Mouse (Mus musculus) embryonic facial prominence, embryonic 13.5 days (tissue): Measurements from ENCODE around the gene Nyap1. TPM values are rescaled to one million over a fixed set of nuclear protein-coding genes. Genes with fewer than 3 reads are reported as not detected.
"Not testable (repeated sequence)": the region's sequence is repeated elsewhere in the genome, so short reads cannot be mapped to it uniquely, and the experiment has no call there.

Source experiments
- ATAC-seq: fragments of 200-750 bp; cut with Nextera tagmentation; 2 replicates; pipeline ENCODE4 v1.8.0; 2017; ENCODE audit warnings: low read depth; ENCODE audit not compliant: insufficient number of reproducible peaks, insufficient read depth, low FRiP score, low TSS enrichment
- H3K27ac ChIP-seq: fragments of 300-500 bp; sonication (generic); 2 replicates; pipeline ENCODE4 v1.5.1; 2015; ENCODE audit warnings: moderate library complexity, mild to moderate bottlenecking, inconsistent platforms
- H3K27me3 ChIP-seq: fragments of 300-500 bp; sonication (generic); 2 replicates; pipeline ENCODE4 v1.6.1; 2015; ENCODE audit warnings: mild to moderate bottlenecking, inconsistent platforms
- H3K36me3 ChIP-seq: fragments of 300-500 bp; sonication (generic); 2 replicates; pipeline ENCODE4 v1.6.1; 2015; ENCODE audit warnings: mild to moderate bottlenecking, inconsistent platforms
- H3K4me1 ChIP-seq: fragments of 300-500 bp; sonication (generic); 2 replicates; pipeline ENCODE4 v1.6.1; 2015; ENCODE audit warnings: inconsistent platforms
- H3K4me2 ChIP-seq: fragments of 300-500 bp; sonication (generic); 2 replicates; pipeline ENCODE4 v1.6.1; 2015; ENCODE audit warnings: moderate library complexity, mild to moderate bottlenecking, inconsistent platforms
- H3K4me3 ChIP-seq: fragments of 300-500 bp; sonication (generic); 2 replicates; pipeline ENCODE4 v1.5.1; 2015; ENCODE audit warnings: mild to moderate bottlenecking, inconsistent platforms
- H3K9ac ChIP-seq: fragments of 300-500 bp; sonication (generic); 2 replicates; pipeline ENCODE4 v1.6.1; 2015; ENCODE audit warnings: mild to moderate bottlenecking, inconsistent platforms
- H3K9me3 ChIP-seq: fragments of 300-500 bp; sonication (generic); 2 replicates; pipeline ENCODE4 v1.6.1; 2016; ENCODE audit warnings: inconsistent platforms
- WGBS: fragments of 180-500 bp; shearing (Covaris S2); methylation state at CpG from one replicate; pipeline ENCODE4 v1.1.7; 2015; ENCODE audit warnings: mixed read lengths; 5-methylcytosine and 5-hydroxymethylcytosine counted together
- polyA plus RNA-seq: library from polyadenylated mRNA; unstranded; fragments of >200 nt; fragmentation: Nextera tagmentation; extraction: Ambion mirVana; gene quantifications from 2 replicates; pipeline ENCODE4 v1.2.1, GENCODE M21; 2015

The Nyap1 gene
- polyA plus RNA-seq, 1 experiment from 2014 or later = 3.5 TPM

GRCm38 (mm10) chr5:137739471-137739870, 1.9 kb downstream of the Nyap1 start:
- Histone ChIP-seq H3K27me3 (no peaks in the 10 kb centered on the region), H3K4me1 (peaks cover 44% of the 10 kb centered on the region), H3K36me3 (peaks cover 37% of the 10 kb centered on the region), H3K9me3 (no peaks in the 10 kb centered on the region), H3K4me2 (peak overlapping the region; percentile 92), H3K27ac (peak overlapping the region; percentile 68), H3K4me3 (peak overlapping the region; percentile 66), H3K9ac (peak overlapping the region; percentile 80)
- WGBS = 56% methylated on average over 9 of the region's 9 CpGs
- no peak for ATAC-seq

DNA sequence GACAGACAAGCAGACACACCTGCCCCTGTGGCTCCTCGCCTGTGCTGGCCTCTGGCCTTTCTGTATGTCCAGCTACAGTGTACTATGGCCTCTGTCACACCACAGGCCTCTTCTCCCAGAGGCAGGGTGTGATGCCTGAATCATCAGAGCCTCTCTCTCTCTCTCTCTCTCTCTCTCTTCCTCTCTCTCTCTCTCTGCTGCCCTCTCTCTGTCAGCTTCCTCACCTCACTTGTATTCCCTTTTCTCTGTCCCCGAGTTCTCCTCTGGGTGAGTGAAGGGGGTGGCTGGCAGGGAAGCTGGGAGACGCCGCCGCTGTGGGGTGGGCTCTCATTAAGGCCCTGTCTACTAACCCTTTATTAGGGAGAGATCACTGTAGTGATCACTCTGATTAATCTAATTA, 2.9 kb downstream of the Nyap1 start:
- H3K4me1 ChIP-seq = peaks cover 52% of the 10 kb centered on the region
- H3K9ac ChIP-seq = peak overlapping the region; percentile 32; the same call in 1 of the 2 replicates
- no peak overlapping the region for H3K27ac ChIP-seq
- H3K4me2 ChIP-seq = 0 out of 2 replicates have a peak overlapping the region, but pooled peaks have one; percentile 92
- H3K4me3 ChIP-seq = 0 out of 2 replicates have a peak overlapping the region, but pooled peaks have one; percentile 66
- H3K36me3 ChIP-seq = peaks cover 47% of the 10 kb centered on the region
- H3K27me3 ChIP-seq = no peaks in the 10 kb centered on the region
- no peaks in the 10 kb centered on the region for H3K9me3 ChIP-seq
- 44% methylated on average over 5 of the region's 5 CpGs for WGBS
- no peak for ATAC-seq

DNA sequence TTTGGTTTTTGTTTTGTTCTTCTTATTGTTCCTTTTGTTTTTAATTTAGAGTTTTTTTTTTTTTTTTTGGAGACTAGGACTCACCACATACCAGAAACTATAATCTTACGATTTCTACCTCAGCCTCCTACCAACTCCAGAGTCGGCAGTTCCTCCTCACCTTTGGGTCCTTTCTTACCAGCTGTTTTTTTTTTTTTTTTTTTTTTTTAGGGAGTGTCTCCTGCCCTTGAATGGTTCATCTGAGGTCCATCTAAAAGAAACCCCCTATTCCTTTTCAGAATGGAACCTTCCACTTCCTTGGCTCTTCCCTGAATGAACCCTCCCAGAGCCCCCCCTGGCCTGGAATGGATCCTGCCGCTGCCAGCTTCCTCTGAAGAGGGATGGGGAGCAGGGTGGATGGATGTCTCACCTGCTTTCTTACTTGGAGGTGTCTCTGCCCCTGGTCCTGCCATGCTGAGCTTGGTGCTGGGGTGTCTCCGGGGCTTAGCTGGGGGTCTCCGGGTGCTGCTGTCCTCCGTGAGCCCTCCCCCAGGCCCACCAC, 3.9 kb downstream of the Nyap1 start:
- 80% methylated on average over 6 of the region's 6 CpGs for WGBS
- H3K9ac ChIP-seq = no peak overlapping the region
- peaks cover 52% of the 10 kb centered on the region for H3K4me1 ChIP-seq

GRCm38 (mm10) chr5:137734289-137735061, 6.9 kb downstream of the Nyap1 start:
- H3K27ac ChIP-seq = 0 out of 2 replicates have a peak overlapping the region, but pooled peaks have one; percentile 4
- H3K4me1 ChIP-seq = peaks cover 40% of the 10 kb centered on the region
- WGBS = 67% methylated on average over 6 of the region's 6 CpGs
- no peak overlapping the region; the same call in 1 of the 2 replicates for H3K4me2 ChIP-seq
- H3K36me3 ChIP-seq = peaks cover 75% of the 10 kb centered on the region
- H3K9ac ChIP-seq = peak overlapping the region; percentile 51; the same call in 1 of the 2 replicates
- no peaks in the 10 kb centered on the region for H3K27me3 ChIP-seq
- no peak overlapping the region for H3K4me3 ChIP-seq
- ATAC-seq = peak; percentile 52; the same call in 1 of the 2 replicates
- no peaks in the 10 kb centered on the region for H3K9me3 ChIP-seq

More for the DNA sequence above, 3.9 kb downstream of the Nyap1 start:
- H3K9me3 ChIP-seq = no peaks in the 10 kb centered on the region
- H3K27ac ChIP-seq = no peak overlapping the region
- peaks cover 56% of the 10 kb centered on the region for H3K36me3 ChIP-seq
- no peak overlapping the region for H3K4me3 ChIP-seq
- no peak overlapping the region for H3K4me2 ChIP-seq
- H3K27me3 ChIP-seq = no peaks in the 10 kb centered on the region
- no peak for ATAC-seq

DNA sequence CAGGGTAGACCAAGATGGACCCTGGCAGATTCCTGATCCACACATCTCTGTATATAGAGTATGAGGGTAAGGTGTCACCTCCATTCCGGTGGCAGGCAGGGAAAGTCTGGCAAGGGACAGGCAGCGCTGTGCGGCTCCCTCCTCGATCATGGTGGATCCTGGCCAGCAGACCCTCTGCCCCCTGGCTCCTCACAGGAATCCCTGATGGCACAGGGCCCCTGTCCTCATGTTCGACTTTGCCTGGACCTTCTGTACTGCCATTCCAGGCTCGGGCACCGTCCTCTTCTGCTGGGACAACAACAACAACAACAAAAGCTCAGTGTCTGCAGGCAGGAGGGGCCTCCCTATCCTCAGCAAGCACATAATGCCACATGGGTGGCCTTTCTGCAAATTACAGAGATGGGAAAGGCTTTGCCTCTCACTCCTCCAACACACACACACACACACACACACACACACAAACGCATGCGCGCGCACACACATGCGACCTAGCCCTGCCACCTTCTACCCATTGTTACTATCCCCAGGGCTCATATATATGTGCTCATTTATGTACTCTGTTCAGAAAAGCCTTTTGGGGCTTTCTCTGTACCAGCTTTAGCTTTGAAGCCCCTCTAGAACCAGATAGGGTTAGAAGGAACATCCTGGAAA, 7.6 kb downstream of the Nyap1 start:
- 86% methylated on average over 12 of the region's 12 CpGs for WGBS
- Histone ChIP-seq H3K9ac (no peak overlapping the region; the same call in 1 of the 2 replicates), H3K36me3 (peaks cover 78% of the 10 kb centered on the region), H3K27me3 (no peaks in the 10 kb centered on the region), H3K9me3 (no peaks in the 10 kb centered on the region), H3K4me3 (no peak overlapping the region), H3K4me1 (peaks cover 32% of the 10 kb centered on the region), H3K27ac (no peak overlapping the region), H3K4me2 (no peak overlapping the region; the same call in 1 of the 2 replicates)
- no peak for ATAC-seq

DNA sequence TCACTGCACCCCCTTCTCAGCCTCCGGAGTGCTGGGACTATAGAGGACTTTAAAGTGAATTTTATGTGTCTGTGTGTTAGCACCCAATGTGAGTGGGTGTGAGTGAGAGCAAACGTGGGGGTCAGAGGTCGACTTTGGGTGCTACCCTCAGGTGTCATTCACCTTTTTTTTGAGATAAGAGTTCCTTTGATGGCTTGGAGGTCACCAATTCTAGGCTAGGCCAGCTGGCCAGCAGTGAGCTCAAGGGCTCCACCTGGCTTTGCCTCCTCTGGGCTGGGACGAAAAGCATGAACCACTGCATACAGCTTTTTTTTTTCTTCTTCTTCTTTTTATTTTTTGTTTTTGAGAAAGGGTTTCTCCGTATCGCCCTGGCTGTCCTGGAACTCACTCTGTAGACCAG, 14.6 kb downstream of the Nyap1 start:
- Histone ChIP-seq H3K27me3 (no peaks in the 10 kb centered on the region; the same call in 1 of the 2 replicates), H3K27ac (no peak overlapping the region), H3K9ac (no peak overlapping the region), H3K36me3 (peaks cover 16% of the 10 kb centered on the region), H3K9me3 (no peaks in the 10 kb centered on the region), H3K4me3 (no peak overlapping the region), H3K4me1 (peaks cover 5% of the 10 kb centered on the region; the same call in 1 of the 2 replicates), H3K4me2 (no peak overlapping the region)
- no peak for ATAC-seq
- WGBS = 66% methylated on average over 6 of the region's 6 CpGs

DNA sequence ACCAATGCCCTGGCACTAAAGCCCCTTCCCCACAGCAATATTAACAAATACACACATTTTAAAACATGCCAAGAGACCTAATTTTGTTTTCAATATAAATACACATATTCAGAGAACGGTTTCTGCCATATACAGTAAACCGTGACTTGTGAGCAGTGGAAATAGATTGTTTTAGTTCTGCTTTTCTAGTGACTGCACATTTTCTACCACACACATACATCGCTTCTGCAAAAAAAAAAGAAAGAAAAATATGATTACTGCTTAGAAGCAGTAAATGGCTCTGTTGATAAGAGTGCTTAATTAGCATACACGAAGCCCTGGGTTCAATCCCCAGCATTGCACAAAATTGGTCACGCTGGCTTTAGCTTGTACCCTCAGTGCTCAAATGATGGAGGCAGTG, 17.6 kb downstream of the Nyap1 start:
- Histone ChIP-seq H3K9me3 (no peaks in the 10 kb centered on the region), H3K4me1 (0 out of 2 replicates have a peak, but pooled peaks cover 3% of the 10 kb centered on the region), H3K4me2 (no peak overlapping the region), H3K27ac (no peak overlapping the region), H3K27me3 (no peaks in the 10 kb centered on the region; the same call in 1 of the 2 replicates), H3K36me3 (no peaks in the 10 kb centered on the region), H3K9ac (no peak overlapping the region), H3K4me3 (no peak overlapping the region)
- ATAC-seq = no peak
- 82% methylated on average over 5 of the region's 5 CpGs for WGBS

DNA sequence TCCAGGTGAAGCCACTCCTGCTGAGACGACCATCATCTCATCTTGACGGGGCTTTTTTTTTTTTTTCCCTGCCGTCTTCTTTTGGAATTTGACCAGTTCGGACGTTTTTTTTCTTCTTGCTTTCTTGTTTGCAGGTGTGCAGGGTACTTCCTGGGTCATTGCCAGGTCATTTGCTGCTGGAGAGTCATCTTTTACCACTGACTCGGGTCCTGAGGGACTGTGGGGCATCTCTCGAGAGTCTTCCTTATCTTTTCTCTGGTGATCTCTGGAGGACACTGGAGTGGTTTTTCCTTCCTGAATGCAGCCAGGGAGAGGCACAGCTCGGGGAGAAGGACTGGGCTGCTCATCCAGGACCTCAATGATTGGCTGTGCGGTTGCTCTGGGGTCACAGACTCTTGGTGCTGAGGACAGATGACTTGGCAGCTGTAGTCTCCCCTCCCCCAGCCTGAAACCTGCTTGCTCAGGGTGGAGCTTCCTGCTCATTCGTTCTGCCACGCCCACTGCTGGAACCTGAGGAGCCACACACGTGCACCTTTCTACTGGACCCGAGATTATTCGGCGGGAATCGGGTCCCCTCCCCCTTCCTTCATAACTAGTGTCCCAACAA, 20.7 kb downstream of the Nyap1 start:
- not testable (repeated sequence) for ATAC-seq
- 13% methylated on average over 11 of the region's 16 CpGs for WGBS

DNA sequence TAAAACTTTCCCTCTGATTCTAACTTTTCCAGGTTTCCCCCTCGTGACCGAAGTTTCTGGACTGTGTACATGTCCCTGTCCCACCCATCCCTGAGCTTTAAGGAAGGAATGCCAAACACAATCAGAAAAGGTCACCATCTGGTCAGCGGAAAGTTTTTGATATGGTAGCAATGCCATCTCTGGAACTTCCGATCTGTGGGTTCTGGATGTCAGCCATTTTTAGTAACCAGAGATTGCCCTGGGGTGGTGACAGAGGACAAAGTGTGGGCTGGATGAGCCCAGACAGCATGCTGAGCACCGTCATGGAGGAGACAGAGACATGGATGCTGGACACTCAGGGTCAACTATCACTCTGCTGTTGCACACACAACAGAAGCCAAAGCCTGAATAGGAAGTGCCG, 22.3 kb downstream of the Nyap1 start:
- Histone ChIP-seq H3K27ac (no peak overlapping the region), H3K36me3 (no peaks in the 10 kb centered on the region), H3K4me3 (no peak overlapping the region), H3K9ac (no peak overlapping the region), H3K4me1 (peaks cover 10% of the 10 kb centered on the region; the same call in 1 of the 2 replicates), H3K9me3 (no peaks in the 10 kb centered on the region), H3K4me2 (no peak overlapping the region), H3K27me3 (no peaks in the 10 kb centered on the region; the same call in 1 of the 2 replicates)
- ATAC-seq = no peak
- 73% methylated on average over 6 of the region's 6 CpGs for WGBS

More for the DNA sequence above, 20.7 kb downstream of the Nyap1 start:
- not testable (repeated sequence) for H3K9ac ChIP-seq, H3K4me3 ChIP-seq, H3K27ac ChIP-seq, H3K9me3 ChIP-seq, H3K4me1 ChIP-seq, H3K36me3 ChIP-seq, H3K27me3 ChIP-seq
- peak overlapping the region; percentile 52 for H3K4me2 ChIP-seq

DNA sequence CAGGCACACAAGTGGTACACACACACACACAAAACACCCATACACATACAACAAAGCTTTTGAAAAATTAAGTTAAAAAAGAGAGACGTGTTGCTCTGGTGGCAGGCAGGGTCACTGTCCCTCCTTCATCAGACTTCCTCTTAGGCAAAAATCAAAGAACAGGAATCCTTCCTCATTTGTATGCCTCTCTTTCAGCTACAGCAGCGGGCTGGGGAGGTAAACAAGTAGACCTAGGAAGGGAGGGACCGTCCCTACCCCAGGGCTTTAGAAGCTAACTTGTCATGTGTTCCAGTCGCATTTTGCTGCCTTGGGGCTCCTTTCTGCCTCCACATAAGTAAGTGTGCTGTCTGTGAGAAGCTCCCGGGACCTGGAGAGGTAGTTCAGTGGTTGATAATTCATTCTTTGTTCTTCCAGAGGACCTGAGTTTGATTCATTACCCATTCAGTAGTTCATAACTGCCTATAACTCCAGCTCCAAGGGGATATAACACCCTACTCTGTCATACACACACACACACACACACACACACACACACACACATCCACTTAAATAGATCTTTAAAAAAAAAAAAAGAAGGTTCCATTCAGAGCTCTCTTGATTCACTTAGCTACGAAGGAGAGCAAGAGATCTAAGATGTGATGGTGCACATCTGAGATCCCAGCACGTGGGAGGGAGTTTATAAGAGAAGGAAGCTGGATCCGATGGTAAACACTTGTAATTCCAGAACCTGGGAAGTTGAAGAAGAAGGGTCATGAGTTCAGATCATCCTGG, 23.2 kb downstream of the Nyap1 start:
- peaks cover 10% of the 10 kb centered on the region; the same call in 1 of the 2 replicates for H3K4me1 ChIP-seq
- H3K27me3 ChIP-seq = no peaks in the 10 kb centered on the region; the same call in 1 of the 2 replicates
- no peaks in the 10 kb centered on the region for H3K36me3 ChIP-seq
- no peak overlapping the region for H3K4me3 ChIP-seq
- H3K4me2 ChIP-seq = no peak overlapping the region
- no peak overlapping the region for H3K9ac ChIP-seq
- H3K9me3 ChIP-seq = no peaks in the 10 kb centered on the region
- no peak overlapping the region for H3K27ac ChIP-seq
- no peak for ATAC-seq
- WGBS = 58% methylated on average over 8 of the region's 8 CpGs
